Mouse (Mus musculus) left cerebral cortex, adult 9 months (tissue): ENCODE results near the gene Pde10a.

Experiments
- DNase-seq, 2 experiments: peaks; one replicate each; pipeline ENCODE4 v3.0.0; 2022; ENCODE audit warnings: low spot score in 2 of 2

Gene Pde10a

GRCm38 (mm10) chr17:8888105-8888504 is 362.9 kb downstream of the Pde10a start:
- DNase-seq = no peak

- DNase-seq = no peak
Observed at GRCm38 (mm10) chr17:8888639-8889038, 363.5 kb downstream of the Pde10a start.

- no peak for DNase-seq
Observed at GRCm38 (mm10) chr17:8892193-8892985, 367.2 kb downstream of the Pde10a start.

GRCm38 (mm10) chr17:8895991-8896390 is 370.8 kb downstream of the Pde10a start:
- DNase-seq = no peak

GRCm38 (mm10) chr17:8897749-8898148 is 372.6 kb downstream of the Pde10a start:
- no peak for DNase-seq

- no peak for DNase-seq
Observed at GRCm38 (mm10) chr17:8898221-8898620, 373.0 kb downstream of the Pde10a start.

GRCm38 (mm10) chr17:8899212-8899611 is 374.0 kb downstream of the Pde10a start:
- DNase-seq = no peak

GRCm38 (mm10) chr17:8903555-8904283 is 378.5 kb downstream of the Pde10a start:
- no peak for DNase-seq

- DNase-seq = no peak
Observed at GRCm38 (mm10) chr17:8910571-8910970, 385.4 kb downstream of the Pde10a start.

- DNase-seq = no peak
Observed at GRCm38 (mm10) chr17:8912933-8913332, 387.8 kb downstream of the Pde10a start.

GRCm38 (mm10) chr17:8915693-8916092 is 390.5 kb downstream of the Pde10a start:
- DNase-seq = no peak

- DNase-seq = no peak
Observed at GRCm38 (mm10) chr17:8923074-8923473, 397.9 kb downstream of the Pde10a start.

GRCm38 (mm10) chr17:8923727-8924126 is 398.6 kb downstream of the Pde10a start:
- no peak for DNase-seq

GRCm38 (mm10) chr17:8925819-8926383 is 400.7 kb downstream of the Pde10a start:
- no peak for DNase-seq

GRCm38 (mm10) chr17:8928560-8928959 is 403.4 kb downstream of the Pde10a start:
- no peak for DNase-seq

- DNase-seq = no peak
Observed at GRCm38 (mm10) chr17:8929636-8930035, 404.5 kb downstream of the Pde10a start.

- no peak for DNase-seq
Observed at GRCm38 (mm10) chr17:8935604-8936003, 410.4 kb downstream of the Pde10a start.

- peak in 1 of 2 experiments; percentile 58 for DNase-seq
Observed at GRCm38 (mm10) chr17:8936603-8937002, 411.4 kb downstream of the Pde10a start.

GRCm38 (mm10) chr17:8951588-8951987 is 426.4 kb downstream of the Pde10a start:
- no peak for DNase-seq

- DNase-seq = no peak
Observed at GRCm38 (mm10) chr17:8952951-8953350, 427.8 kb downstream of the Pde10a start.

- no peak for DNase-seq
Observed at GRCm38 (mm10) chr17:8958125-8958524, 433.0 kb downstream of the Pde10a start.

- no peak for DNase-seq
Observed at GRCm38 (mm10) chr17:8960386-8960785, 435.2 kb downstream of the Pde10a start.

- no peak for DNase-seq
Observed at GRCm38 (mm10) chr17:8961097-8961496, 435.9 kb downstream of the Pde10a start.
